Mouse (Mus musculus) gastrocnemius, adult 18-20 months (tissue): ENCODE results near the gene Ocm. TPM values are rescaled to one million over a fixed set of nuclear protein-coding genes. Genes with fewer than 3 reads are reported as not detected.

Source experiments
- DNase-seq: peaks from one replicate; pipeline ENCODE4 v3.0.0; 2021; ENCODE audit warnings: low spot score
- total RNA-seq, 2 experiments: library from RNA; stranded (reverse); gene quantifications; 2 replicates each; pipeline ENCODE4 v1.2.3; 2021

Gene Ocm
- total RNA-seq, 2 experiments from 2014 or later, result not detected

- no peak for DNase-seq
Observed at GRCm38 (mm10) chr5:144002461-144003192, 23.8 kb downstream of the Ocm start.

- no peak for DNase-seq
Observed at GRCm38 (mm10) chr5:143999409-143999808, 27.1 kb downstream of the Ocm start.

- no peak for DNase-seq
Observed at GRCm38 (mm10) chr5:143994632-143995365, 31.7 kb downstream of the Ocm start.

GRCm38 (mm10) chr5:143993849-143994248 lies 32.6 kb downstream of the Ocm start:
- DNase-seq, result no peak

- no peak for DNase-seq
Observed at GRCm38 (mm10) chr5:143993260-143993659, 33.2 kb downstream of the Ocm start.

- no peak for DNase-seq
Observed at GRCm38 (mm10) chr5:143992661-143993060, 33.8 kb downstream of the Ocm start.

- DNase-seq, result no peak
Observed at GRCm38 (mm10) chr5:143990086-143990485, 36.4 kb downstream of the Ocm start.

GRCm38 (mm10) chr5:143989046-143989445 lies 37.4 kb downstream of the Ocm start:
- DNase-seq, result no peak

- no peak for DNase-seq
Observed at GRCm38 (mm10) chr5:143987596-143987995, 38.9 kb downstream of the Ocm start.

GRCm38 (mm10) chr5:143985381-143985780 lies 41.1 kb downstream of the Ocm start:
- no peak for DNase-seq

GRCm38 (mm10) chr5:143982361-143982760 lies 44.1 kb downstream of the Ocm start:
- no peak for DNase-seq

GRCm38 (mm10) chr5:143980858-143981257 lies 45.6 kb downstream of the Ocm start:
- no peak for DNase-seq

- DNase-seq, result no peak
Observed at GRCm38 (mm10) chr5:143976726-143977431, 49.6 kb downstream of the Ocm start.

- DNase-seq, result no peak
Observed at GRCm38 (mm10) chr5:143976232-143976631, 50.2 kb downstream of the Ocm start.

- no peak for DNase-seq
Observed at GRCm38 (mm10) chr5:143975631-143975933, 50.9 kb downstream of the Ocm start.

- DNase-seq, result peak; percentile 59
Observed at GRCm38 (mm10) chr5:143974931-143975630, 51.4 kb downstream of the Ocm start.

GRCm38 (mm10) chr5:143972628-143973027 lies 53.8 kb downstream of the Ocm start:
- DNase-seq, result no peak

Other genes with a start within 250 kb of the Ocm start
- 10 to 100 TPM; 25.2 to 27.4 TPM for gene Eif2ak1, start 208.9 kb downstream of the Ocm start, total RNA-seq
- gene Ankrd61, start 129.0 kb downstream of the Ocm start, total RNA-seq, result not detected
- 100 to 1,000 TPM in 1 of 2 experiments, 10 to 100 TPM in 1; 92.1 to 122 TPM for gene Aimp2, start 116.8 kb downstream of the Ocm start, total RNA-seq
- 1 to 10 TPM; 3.3 to 4.4 TPM for gene Pms2, start 116.7 kb downstream of the Ocm start, total RNA-seq
- not detected for gene Gm42421, start 98.5 kb downstream of the Ocm start, total RNA-seq
- 1 to 10 TPM in 1 of 2 experiments, under 1 TPM in 1; 0.93 to 1.3 TPM for gene Rsph10b, start 93.6 kb downstream of the Ocm start, total RNA-seq
- gene Ccz1, start 11.8 kb downstream of the Ocm start, total RNA-seq, result 10 to 100 TPM; 39.9 to 45.8 TPM
- 10 to 100 TPM; 25.9 to 27.1 TPM for gene Lmtk2, start 73.8 kb upstream of the Ocm start, total RNA-seq
- gene Bhlha15, start 163.6 kb upstream of the Ocm start, total RNA-seq, result not detected
- 10 to 100 TPM; 14.1 to 16.0 TPM for gene Tecpr1, start 196.9 kb upstream of the Ocm start, total RNA-seq
- 10 to 100 TPM; 39.4 to 45.3 TPM for gene Bri3, start 217.8 kb upstream of the Ocm start, total RNA-seq